Mouse (Mus musculus) midbrain, postnatal 0 days (tissue): ENCODE results near the gene Alg12. TPM values are rescaled to one million over a fixed set of nuclear protein-coding genes. Genes with fewer than 3 reads are reported as not detected.

ENCODE experiments used
- ATAC-seq: fragments of 200-750 bp; cut with Nextera tagmentation; 2 replicates; pipeline ENCODE4 v1.8.0; 2017; ENCODE audit warnings: moderate number of reproducible peaks, mild to moderate bottlenecking, moderate TSS enrichment, moderate library complexity; ENCODE audit not compliant: low FRiP score
- DNase-seq: peaks from one replicate; pipeline ENCODE4 v3.0.0-alpha.2; 2015; ENCODE audit warnings: low spot score
- H3K27ac ChIP-seq: fragments of 300-500 bp; sonication (generic); 2 replicates; pipeline ENCODE4 v1.5.1; 2014; ENCODE audit warnings: low read depth, mild to moderate bottlenecking, low read length, mixed read lengths
- H3K27me3 ChIP-seq: fragments of 300-500 bp; sonication (generic); 2 replicates; pipeline ENCODE4 v1.6.1; 2014; ENCODE audit warnings: low read length, control low read depth, mixed read lengths; ENCODE audit not compliant: insufficient read depth
- H3K36me3 ChIP-seq: fragments of 300-500 bp; sonication (generic); 2 replicates; pipeline ENCODE4 v1.6.1; 2014; ENCODE audit warnings: low read length, control low read depth, mixed read lengths; ENCODE audit not compliant: insufficient read depth
- H3K4me1 ChIP-seq: fragments of 300-500 bp; sonication (generic); 2 replicates; pipeline ENCODE4 v1.6.1; 2014; ENCODE audit warnings: mild to moderate bottlenecking, control low read depth, antibody characterized with exemption, low read length, mixed read lengths; ENCODE audit not compliant: insufficient read depth
- H3K4me2 ChIP-seq: fragments of 300-500 bp; sonication (generic); 2 replicates; pipeline ENCODE4 v1.6.1; 2014; ENCODE audit warnings: low read depth, mild to moderate bottlenecking, low read length, mixed read lengths; ENCODE audit not compliant: poor library complexity, severe bottlenecking
- H3K4me3 ChIP-seq: fragments of 300-500 bp; sonication (generic); 2 replicates; pipeline ENCODE4 v1.5.1; 2014; ENCODE audit warnings: low read depth, mild to moderate bottlenecking, low read length, moderate library complexity
- H3K9ac ChIP-seq: fragments of 300-500 bp; sonication (generic); replicated peaks from 2 replicates; pipeline ENCODE4 v1.6.1; 2014; ENCODE audit warnings: mild to moderate bottlenecking, low read length, moderate library complexity, mixed read lengths; ENCODE audit not compliant: poor library complexity, severe bottlenecking
- H3K9me3 ChIP-seq: fragments of 300-500 bp; sonication (generic); 2 replicates; pipeline ENCODE4 v1.6.1; 2016; ENCODE audit warnings: low read length, control low read depth
- CTCF ChIP-seq: IDR thresholded peaks from 2 replicates; pipeline ENCODE4 v1.5.1; 2016; ENCODE audit warnings: antibody characterized with exemption, mild to moderate bottlenecking
- WGBS: fragments of 180-500 bp; shearing (Covaris S2); extraction: QIAGEN DNeasy Blood & Tissue Kit; methylation state at CpG from one replicate; pipeline ENCODE4 v1.1.7; 2014; 5-methylcytosine and 5-hydroxymethylcytosine counted together
- polyA plus RNA-seq: library from polyadenylated mRNA; unstranded; fragments of >200 nt; fragmentation: Nextera tagmentation; extraction: Ambion mirVana; gene quantifications from 2 replicates; pipeline ENCODE4 v1.2.1, GENCODE M21; 2015
- total RNA-seq: library from RNA; depleted of rRNA; stranded (reverse); fragments of >200 nt; gene quantifications from 2 replicates; pipeline ENCODE4 v1.2.3, GENCODE M21; 2014; rRNA removed

The Alg12 gene
- total and polyA plus RNA-seq, 2 experiments from 2014 or later, result 5.5 to 9.3 TPM

GRCm38 (mm10) chr15:88761551-88761950 lies 57.6 kb downstream of the Alg12 start:
- 96% methylated on average over 4 of the region's 4 CpGs for WGBS
- no peak overlapping the region for H3K27ac ChIP-seq
- H3K4me3 ChIP-seq, result no peak overlapping the region
- no peak for ATAC-seq
- no peaks in the 10 kb centered on the region for H3K9me3 ChIP-seq
- TF ChIP-seq CTCF, result no peak
- no peaks in the 10 kb centered on the region for H3K4me1 ChIP-seq
- no peak for DNase-seq
- H3K4me2 ChIP-seq, result no peak overlapping the region
- H3K27me3 ChIP-seq, result no peaks in the 10 kb centered on the region
- peaks cover 15% of the 10 kb centered on the region for H3K36me3 ChIP-seq
- no peak overlapping the region for H3K9ac ChIP-seq

GRCm38 (mm10) chr15:88758061-88758460 lies 61.1 kb downstream of the Alg12 start:
- no peaks in the 10 kb centered on the region for H3K9me3 ChIP-seq
- no peak overlapping the region for H3K4me2 ChIP-seq
- no peaks in the 10 kb centered on the region for H3K4me1 ChIP-seq
- no peak overlapping the region for H3K4me3 ChIP-seq
- ATAC-seq (no peak), DNase-seq (no peak)
- TF ChIP-seq CTCF, result no peak
- H3K27ac ChIP-seq, result no peak overlapping the region
- WGBS, result 95% methylated on average over 3 of the region's 3 CpGs
- H3K36me3 ChIP-seq, result peaks cover 15% of the 10 kb centered on the region
- no peak overlapping the region for H3K9ac ChIP-seq
- H3K27me3 ChIP-seq, result no peaks in the 10 kb centered on the region

- Histone ChIP-seq H3K9me3 (no peaks in the 10 kb centered on the region), H3K9ac (no peak overlapping the region), H3K27me3 (no peaks in the 10 kb centered on the region), H3K4me1 (no peaks in the 10 kb centered on the region), H3K4me2 (no peak overlapping the region), H3K27ac (no peak overlapping the region), H3K36me3 (peaks cover 14% of the 10 kb centered on the region), H3K4me3 (no peak overlapping the region)
- DNase-seq (no peak), ATAC-seq (no peak)
- WGBS, result 99% methylated on average over 18 of the region's 18 CpGs
- no peak for TF ChIP-seq CTCF
Measured at GRCm38 (mm10) chr15:88755761-88756160, 63.4 kb downstream of the Alg12 start.

Other genes with a start within 250 kb of the Alg12 start
- not detected in 2 replicates for gene Zdhhc25, start 219.0 kb downstream of the Alg12 start, total RNA-seq
- gene Zdhhc25, start 219.0 kb downstream of the Alg12 start, polyA plus RNA-seq, result not detected in 2 replicates
- gene Brd1, start 85.1 kb downstream of the Alg12 start, total RNA-seq, result 42.2 and 51.4 TPM in 2 replicates
- gene Brd1, start 85.1 kb downstream of the Alg12 start, polyA plus RNA-seq, result 9.7 and 11.7 TPM in 2 replicates
- gene Zbed4, start 67.7 kb downstream of the Alg12 start, total RNA-seq, result 19.2 and 20.7 TPM in 2 replicates
- gene Zbed4, start 67.7 kb downstream of the Alg12 start, polyA plus RNA-seq, result 4.3 and 4.5 TPM in 2 replicates
- 25.4 and 31.5 TPM in 2 replicates for gene Creld2, start 328 bp upstream of the Alg12 start, total RNA-seq
- 38.2 and 41.7 TPM in 2 replicates for gene Creld2, start 328 bp upstream of the Alg12 start, polyA plus RNA-seq
- 78.0 and 95.4 TPM in 2 replicates for gene Pim3, start 42.9 kb upstream of the Alg12 start, total RNA-seq
- gene Pim3, start 42.9 kb upstream of the Alg12 start, polyA plus RNA-seq, result 69.1 and 72.5 TPM in 2 replicates
- 3.3 TPM in 1 of 2 replicates, not detected in the other for gene Ttll8, start 135.1 kb upstream of the Alg12 start, total RNA-seq
- 0.26 and 0.35 TPM in 2 replicates for gene Ttll8, start 135.1 kb upstream of the Alg12 start, polyA plus RNA-seq
- gene Mlc1, start 159.7 kb upstream of the Alg12 start, total RNA-seq, result 46.6 and 60.0 TPM in 2 replicates
- 46.7 and 46.8 TPM in 2 replicates for gene Mlc1, start 159.7 kb upstream of the Alg12 start, polyA plus RNA-seq
- 0.22 TPM in 1 of 2 replicates, not detected in the other for gene Mov10l1, start 163.6 kb upstream of the Alg12 start, total RNA-seq
- gene Mov10l1, start 163.6 kb upstream of the Alg12 start, polyA plus RNA-seq, result not detected in 2 replicates
- 14.4 and 16.4 TPM in 2 replicates for gene Panx2, start 240.4 kb upstream of the Alg12 start, total RNA-seq
- gene Panx2, start 240.4 kb upstream of the Alg12 start, polyA plus RNA-seq, result 9.3 and 13.3 TPM in 2 replicates